Mouse (Mus musculus) cortical plate, adult 2 months (tissue): ENCODE results near the gene AC161166.1.

ENCODE experiments used
- CTCF ChIP-seq: fragments of 200-500 bp; IDR thresholded peaks from 2 replicates; pipeline ENCODE4 v1.5.1; 2011; ENCODE audit warnings: mild to moderate bottlenecking, control low read depth, low read length; ENCODE audit not compliant: insufficient read depth; ENCODE audit errors: extremely low read depth
- POLR2A ChIP-seq: fragments of 200-500 bp; IDR thresholded peaks from 2 replicates; pipeline ENCODE4 v1.6.1; 2011; ENCODE audit warnings: mild to moderate bottlenecking, low read length, control low read depth; ENCODE audit not compliant: insufficient read depth; ENCODE audit errors: extremely low read depth

DNA sequence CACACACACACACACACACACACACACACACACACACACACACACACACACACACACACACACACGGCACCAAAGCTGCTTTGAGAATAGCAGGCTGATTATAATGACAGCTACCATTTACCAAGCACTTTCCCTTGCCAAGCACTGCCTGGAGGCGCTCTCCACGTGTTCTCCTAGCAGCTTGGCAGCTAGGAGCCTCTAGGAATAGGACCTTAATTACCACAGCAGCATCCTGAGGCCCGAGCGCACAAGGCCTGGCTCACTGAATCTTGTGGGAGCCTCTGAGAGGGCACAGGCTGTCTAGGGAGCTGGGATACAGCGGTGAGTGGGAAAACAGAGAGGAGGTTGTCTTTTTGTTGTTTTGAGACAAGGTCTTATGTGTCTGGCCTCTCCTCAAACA lies 5.4 kb upstream of the AC161166.1 start:
- TF ChIP-seq CTCF (no peak), POLR2A (peak; percentile 52; the same call in 1 of the 2 replicates)
